Mouse (Mus musculus): Measurements from ENCODE around the gene Tnfaip8l3. TPM values are rescaled to one million over a fixed set of nuclear protein-coding genes. Genes with fewer than 3 reads are reported as not detected.
A peak's percentile ranks its signal among the peaks of the same experiment; 100 is the strongest.

Gene Tnfaip8l3
- polyA plus RNA-seq, 1 experiment from 2014 or later: 0.05 TPM

DNA sequence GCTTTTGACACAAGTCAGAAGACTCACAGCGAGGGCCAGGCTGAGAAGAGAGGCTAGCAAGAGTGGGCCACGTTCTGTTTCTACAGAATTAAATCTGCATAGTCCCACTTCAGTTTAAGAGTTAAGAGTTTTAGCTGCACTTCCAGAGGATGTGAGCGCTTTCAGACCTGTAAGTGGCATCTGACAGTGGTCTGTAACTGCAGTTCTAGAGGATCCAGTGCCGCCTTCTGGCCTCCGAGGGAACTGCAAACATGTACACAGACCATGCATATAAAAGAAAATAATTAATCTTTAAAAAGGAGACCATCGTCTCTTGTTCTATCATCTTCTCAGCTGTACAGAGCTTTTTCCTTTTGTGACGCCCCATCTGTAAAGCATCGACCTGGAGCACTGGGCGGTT lies 83.3 kb downstream of the Tnfaip8l3 start:
- Histone ChIP-seq H3K4me1 (no peaks in the 10 kb centered on the region), H3K36me3 (no peaks in the 10 kb centered on the region), H3K9ac (no peak overlapping the region), H3K4me3 (no peak overlapping the region), H3K4me2 (no peak overlapping the region), H3K27ac (no peak overlapping the region), H3K27me3 (replicated peaks) (no peaks in the 10 kb centered on the region), H3K9me3 (replicated peaks) (no peaks in the 10 kb centered on the region)
- WGBS (ENCODE audit: insufficient replicate concordance): 32% methylated on average over 9 of the region's 9 CpGs
- no peak for ATAC-seq

DNA sequence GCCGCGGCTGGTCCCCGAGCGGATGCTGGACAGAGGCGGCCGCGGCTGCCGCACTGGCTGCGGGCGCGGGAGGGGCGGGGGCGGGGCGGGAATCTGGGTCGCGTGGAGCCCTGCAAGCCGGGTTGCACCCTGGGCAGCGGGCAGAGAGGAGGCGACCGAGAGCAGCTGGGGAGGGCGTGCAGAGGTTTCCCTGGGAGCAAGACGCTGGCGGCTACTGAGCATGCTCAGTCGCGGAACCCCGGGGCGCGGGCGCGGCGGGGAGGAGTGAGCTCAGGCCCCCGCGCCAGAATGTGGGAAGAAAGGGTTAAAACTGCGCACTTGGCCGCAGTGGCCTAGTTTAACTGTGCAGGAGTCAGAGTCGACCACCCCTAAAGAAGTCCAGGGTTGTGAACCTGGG lies 93.1 kb downstream of the Tnfaip8l3 start, which contains the start of gene Elmod1:
TSS of gene Elmod1 (minus strand) at position 180 of the 397 bp plus-strand sequence.
- no peak for ATAC-seq
- peak within 1 kb of the TSS; percentile 64 for H3K4me2 ChIP-seq
- peak within 1 kb of the TSS; percentile 43 for H3K4me3 ChIP-seq
- no peak within 1 kb of the TSS for H3K27ac ChIP-seq
- no peak within 1 kb of the TSS for H3K9ac ChIP-seq
- no peaks in the 10 kb centered on the region for H3K36me3 ChIP-seq
- under 1% methylated on average over 27 of the region's 36 CpGs for WGBS (ENCODE audit: insufficient replicate concordance)
- H3K4me1 ChIP-seq: peaks cover 8% of the 10 kb centered on the region; the same call in 1 of the 2 replicates
- H3K27me3 ChIP-seq (replicated peaks): peaks cover 32% of the 10 kb centered on the region
- no peaks in the 10 kb centered on the region for H3K9me3 ChIP-seq (replicated peaks)

- WGBS (ENCODE audit: insufficient replicate concordance): 4% methylated on average over 42 of the region's 42 CpGs
- Histone ChIP-seq H3K9me3 (replicated peaks) (no peaks in the 10 kb centered on the region), H3K4me3 (peak overlapping the region; percentile 43), H3K27ac (no peak overlapping the region), H3K9ac (no peak overlapping the region), H3K36me3 (no peaks in the 10 kb centered on the region), H3K4me2 (peak overlapping the region; percentile 64), H3K27me3 (replicated peaks) (peaks cover 32% of the 10 kb centered on the region), H3K4me1 (peaks cover 8% of the 10 kb centered on the region; the same call in 1 of the 2 replicates)
- no peak for ATAC-seq
These were observed 93.7 kb downstream of the Tnfaip8l3 start for GRCm38 (mm10) chr9:53974328-53975121.

DNA sequence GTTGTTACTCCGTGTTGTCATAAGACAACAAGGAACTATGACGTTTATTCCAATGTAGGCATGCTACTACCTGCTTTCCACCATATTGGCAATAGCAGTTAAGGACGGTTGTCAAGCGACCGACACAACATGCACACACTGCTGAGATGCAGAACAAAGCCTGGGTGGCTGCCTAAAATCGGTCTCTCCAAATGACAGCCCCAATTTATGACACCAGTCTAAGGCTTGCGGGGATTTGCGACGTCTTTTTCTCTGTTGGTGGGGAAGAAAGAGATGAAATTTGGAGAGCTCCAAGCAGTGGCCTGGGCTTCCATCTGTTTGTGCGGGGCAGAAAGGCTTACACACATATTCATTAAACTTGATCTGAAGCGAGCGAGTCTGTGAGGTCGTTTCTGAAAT lies 94.3 kb downstream of the Tnfaip8l3 start:
- Histone ChIP-seq H3K4me1 (peaks cover 8% of the 10 kb centered on the region; the same call in 1 of the 2 replicates), H3K27ac (no peak overlapping the region), H3K27me3 (replicated peaks) (peaks cover 32% of the 10 kb centered on the region), H3K4me3 (no peak overlapping the region), H3K4me2 (no peak overlapping the region), H3K36me3 (no peaks in the 10 kb centered on the region), H3K9ac (no peak overlapping the region), H3K9me3 (replicated peaks) (no peaks in the 10 kb centered on the region)
- ATAC-seq: no peak
- WGBS (ENCODE audit: insufficient replicate concordance): 29% methylated on average over 13 of the region's 13 CpGs

Other genes with a start within 250 kb of the Tnfaip8l3 start
- 0.15 and 0.49 TPM in 2 replicates for gene Sln, start 218.2 kb downstream of the Tnfaip8l3 start, polyA plus RNA-seq (2016; fragmentation: Nextera tagmentation; extraction: Ambion mirVana)
- gene Elmod1, start 93.1 kb downstream of the Tnfaip8l3 start, polyA plus RNA-seq (2016; fragmentation: Nextera tagmentation; extraction: Ambion mirVana): not detected in 2 replicates
- gene Cyp19a1, start 199.7 kb upstream of the Tnfaip8l3 start, polyA plus RNA-seq (2016; fragmentation: Nextera tagmentation; extraction: Ambion mirVana): not detected in 2 replicates
- 0.04 TPM in 1 of 2 replicates, not detected in the other for gene Gldn, start 218.1 kb upstream of the Tnfaip8l3 start, polyA plus RNA-seq (2016; fragmentation: Nextera tagmentation; extraction: Ambion mirVana)

Measured in liver, embryonic 12.5 days (tissue).